Comparison of ENCODE assay signal across 12 mouse cellular contexts in the genomic region with DNA sequence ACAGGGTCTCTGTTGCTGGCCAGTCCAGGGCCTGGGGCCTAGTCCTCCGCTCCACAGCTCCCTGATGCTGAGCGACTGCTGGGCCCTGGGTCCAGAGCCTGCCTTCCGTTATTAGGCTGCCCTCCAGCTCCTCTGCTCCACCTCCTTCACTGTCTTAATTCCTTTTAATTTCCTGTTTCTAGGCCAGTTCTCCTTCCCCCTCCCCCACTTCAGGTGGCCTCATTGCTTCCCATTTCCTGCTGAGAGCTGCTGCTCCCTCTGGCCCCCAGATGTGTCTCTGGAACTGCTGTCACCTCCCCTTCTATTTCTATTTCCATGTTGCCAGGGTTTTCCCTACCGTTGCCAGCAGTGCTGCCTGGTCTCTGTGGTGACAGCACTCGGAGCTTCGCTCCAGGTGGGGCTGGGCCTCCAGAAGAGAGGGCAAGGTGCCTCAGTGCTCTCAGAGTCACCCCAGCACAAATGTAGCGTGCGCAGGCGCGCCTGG.
DNase-seq lines count a peak whose midpoint lies in the region; ATAC-seq and TF ChIP-seq lines count a peak whose summit lies in the region.
"Had no signal": no experiment of that assay in that cellular context is flagged by ENCODE, and none has a peak within 500 bp of the region (broad histone marks: within the 10 kb centered on the region; RNA-seq: fewer than 3 reads in every experiment).

No protein-coding gene starts in this region.

- H3K9ac ChIP-seq in heart, embryonic 15.5 days = no peak overlapping the region
- no peak overlapping the region for H3K9ac ChIP-seq in neural tube, embryonic 13.5 days
- H3K9ac ChIP-seq in liver, postnatal 0 days (replicated peaks) = no peak overlapping the region
- H3K9ac ChIP-seq: liver, embryonic 14.5 days had no signal

- no peak for TF ChIP-seq EP300 in liver, postnatal 0 days (IDR thresholded peaks at IDR 0.05; ENCODE audit: low read depth)

- no peak for TF ChIP-seq CTCF in liver, postnatal 0 days (IDR thresholded peaks at IDR 0.05; ENCODE audit: low read depth)

- ATAC-seq in heart, embryonic 15.5 days (replicated peaks; ENCODE audit: insufficient number of reproducible peaks, insufficient read depth, low FRiP score, low read depth) = peak; percentile 11; the same call in 1 of the 2 replicates
- no peak for ATAC-seq in neural tube, embryonic 13.5 days (ENCODE audit: low read depth)
- ATAC-seq in liver, postnatal 0 days = no peak

- H3K36me3 ChIP-seq in heart, embryonic 15.5 days = no peaks in the 10 kb centered on the region
- H3K36me3 ChIP-seq in neural tube, embryonic 13.5 days = no peaks in the 10 kb centered on the region
- H3K36me3 ChIP-seq in limb, embryonic 10.5 days = no peaks in the 10 kb centered on the region
- no peaks in the 10 kb centered on the region for H3K36me3 ChIP-seq in liver, postnatal 0 days (replicated peaks; ENCODE audit: insufficient read depth, low read length)

- H3K27ac ChIP-seq in heart, embryonic 15.5 days = peak overlapping the region; percentile 22
- H3K27ac ChIP-seq in neural tube, embryonic 13.5 days (replicated peaks) = 0 out of 2 replicates have a peak overlapping the region, but pooled peaks have one; percentile 4
- peak overlapping the region; percentile 81 for H3K27ac ChIP-seq in limb, embryonic 10.5 days
- no peak overlapping the region for H3K27ac ChIP-seq in liver, postnatal 0 days (ENCODE audit: low read depth)
- H3K27ac ChIP-seq: liver, embryonic 14.5 days had no signal

- WGBS in heart, embryonic 15.5 days = 57% methylated on average over 10 of the region's 10 CpGs
- WGBS in neural tube, embryonic 13.5 days = 68% methylated on average over 10 of the region's 10 CpGs
- 42% methylated on average over 10 of the region's 10 CpGs for WGBS in limb, embryonic 10.5 days
- WGBS in liver, postnatal 0 days (ENCODE audit: insufficient replicate concordance) = 75% methylated on average over 10 of the region's 10 CpGs

- H3K4me2 ChIP-seq in heart, embryonic 15.5 days = no peak overlapping the region
- H3K4me2 ChIP-seq in neural tube, embryonic 13.5 days = no peak overlapping the region
- H3K4me2 ChIP-seq in liver, postnatal 0 days (ENCODE audit: low read depth, low read length) = no peak overlapping the region

- H3K9me3 ChIP-seq in heart, embryonic 15.5 days (replicated peaks) = no peaks in the 10 kb centered on the region
- H3K9me3 ChIP-seq in neural tube, embryonic 13.5 days = no peaks in the 10 kb centered on the region
- no peaks in the 10 kb centered on the region for H3K9me3 ChIP-seq in limb, embryonic 10.5 days (replicated peaks)
- no peaks in the 10 kb centered on the region for H3K9me3 ChIP-seq in liver, postnatal 0 days (ENCODE audit: low read length)

- no peak for DNase-seq in heart, adult 8-10 months (ENCODE audit: low spot score)
- no peak for DNase-seq in neural tube, embryonic 10.5 days (ENCODE audit: extremely low spot score, low spot score)
- peak; percentile 83 for DNase-seq in limb, embryonic 10.5 days (ENCODE audit: low spot score)
- peak; percentile 70 for DNase-seq in thymus, postnatal 25 days
- DNase-seq in adrenal gland, adult (ENCODE audit: inconsistent age in 2 of 2, low spot score in 1 of 2) = no peak
- DNase-seq in liver, postnatal 0 days = no peak
- DNase-seq: cerebellum, adult 9-10 months; gastrocnemius, postnatal 36 days had no signal

- H3K4me1 ChIP-seq in heart, embryonic 15.5 days (replicated peaks) = peaks cover 53% of the 10 kb centered on the region
- peaks cover 35% of the 10 kb centered on the region for H3K4me1 ChIP-seq in neural tube, embryonic 13.5 days (replicated peaks)
- peaks cover 80% of the 10 kb centered on the region for H3K4me1 ChIP-seq in limb, embryonic 10.5 days
- peaks cover 11% of the 10 kb centered on the region for H3K4me1 ChIP-seq in liver, postnatal 0 days (ENCODE audit: insufficient read depth)

- H3K27me3 ChIP-seq in heart, embryonic 15.5 days = no peaks in the 10 kb centered on the region
- H3K27me3 ChIP-seq in neural tube, embryonic 13.5 days = 0 out of 2 replicates have a peak, but pooled peaks cover 3% of the 10 kb centered on the region
- H3K27me3 ChIP-seq in limb, embryonic 10.5 days (ENCODE audit: low read depth, poor library complexity, severe bottlenecking) = no peaks in the 10 kb centered on the region
- H3K27me3 ChIP-seq in liver, postnatal 0 days (ENCODE audit: insufficient read depth, low read length) = no peaks in the 10 kb centered on the region

- no peak overlapping the region for H3K4me3 ChIP-seq in heart, embryonic 15.5 days
- no peak overlapping the region for H3K4me3 ChIP-seq in neural tube, embryonic 13.5 days
- peak overlapping the region; percentile 22; the same call in 1 of the 2 replicates for H3K4me3 ChIP-seq in limb, embryonic 10.5 days
- no peak overlapping the region for H3K4me3 ChIP-seq in liver, postnatal 0 days (ENCODE audit: low read depth, low read length)
- H3K4me3 ChIP-seq: erythroblast, embryonic 14.5 days had no signal

Comparison
In these comparisons a context has a peak if more than half of its experiments do, and no peak if none do; other contexts are left out.
1. DNase-seq: peak in limb, embryonic 10.5 days (single experiment) and thymus, postnatal 25 days (single experiment); none in heart, adult 8-10 months (single experiment), neural tube, embryonic 10.5 days (single experiment), adrenal gland, adult (0 of 2) and liver, postnatal 0 days (single experiment).